Mouse (Mus musculus) myocyte (in vitro differentiated cells): Measurements from ENCODE around the gene 4930519G04Rik.

Experiments
- CEBPB ChIP-seq: IDR thresholded peaks from 2 replicates; pipeline ENCODE4 v1.6.1; 2011; ENCODE audit warnings: mild to moderate bottlenecking, moderate library complexity; ENCODE audit not compliant: poor library complexity, insufficient read depth, severe bottlenecking
- MAX ChIP-seq: IDR thresholded peaks from one replicate; pipeline ENCODE4 v1.6.1; 2011; ENCODE audit warnings: low read depth, mild to moderate bottlenecking, control low read depth
- MYOD1 ChIP-seq, 3 experiments: IDR thresholded peaks; one replicate each; pipeline ENCODE4 v1.6.1; 2011; ENCODE audit warnings: control low read depth in 2 of 3, low read depth in 2 of 3, mild to moderate bottlenecking in 2 of 3, moderate library complexity in 1 of 3; ENCODE audit not compliant: insufficient read length in 2 of 3, control insufficient read depth in 1 of 3
- MYOG ChIP-seq, 3 experiments: IDR thresholded peaks; one replicate each; pipeline ENCODE4 v1.6.1; 2011; ENCODE audit warnings: control low read depth in 2 of 3, low read depth in 2 of 3, mild to moderate bottlenecking in 2 of 3; ENCODE audit not compliant: insufficient read length in 2 of 3, control insufficient read depth in 1 of 3, insufficient read depth in 1 of 3
- POLR2A ChIP-seq: IDR thresholded peaks from one replicate; pipeline ENCODE4 v1.6.1; 2011; ENCODE audit warnings: low read depth, mild to moderate bottlenecking, control low read depth, moderate library complexity; ENCODE audit not compliant: insufficient read length
- POLR2AphosphoS2 ChIP-seq: IDR thresholded peaks from one replicate; pipeline ENCODE4 v1.6.1; 2011; ENCODE audit warnings: low read depth, control low read depth; ENCODE audit not compliant: insufficient read length
- REST ChIP-seq: IDR thresholded peaks from one replicate; pipeline ENCODE4 v1.6.1; 2011; ENCODE audit warnings: mild to moderate bottlenecking, control low read depth, moderate library complexity; ENCODE audit not compliant: insufficient read depth, insufficient read length
- SRF ChIP-seq: IDR thresholded peaks from one replicate; pipeline ENCODE4 v1.6.1; 2011; ENCODE audit warnings: low read depth; ENCODE audit not compliant: control insufficient read depth, insufficient read length
- TCF12 ChIP-seq: IDR thresholded peaks from one replicate; pipeline ENCODE4 v1.6.1; 2011; ENCODE audit warnings: mild to moderate bottlenecking, control low read depth; ENCODE audit not compliant: poor library complexity, insufficient read depth, severe bottlenecking
- TCF3 ChIP-seq: IDR thresholded peaks from one replicate; pipeline ENCODE4 v1.6.1; 2011; ENCODE audit warnings: low read depth, control low read depth; ENCODE audit not compliant: insufficient read length
- USF1 ChIP-seq: IDR thresholded peaks from one replicate; pipeline ENCODE4 v1.6.1; 2011; ENCODE audit warnings: low read depth, mild to moderate bottlenecking, control low read depth, moderate library complexity

GRCm38 (mm10) chr5:114931626-114932025 is 78.2 kb downstream of the 4930519G04Rik start:
- TF ChIP-seq POLR2A, result no peak
- no peak for TF ChIP-seq TCF3
- TF ChIP-seq MAX, result no peak
- no peak for TF ChIP-seq USF1
- TF ChIP-seq TCF12, result no peak
- no peak for TF ChIP-seq MYOG (IDR thresholded peaks at IDR 0.05; ENCODE audit: control insufficient read depth in 1 of 3, insufficient read depth in 1 of 3, insufficient read length in 2 of 3, low read depth in 2 of 3)
- no peak for TF ChIP-seq SRF
- no peak for TF ChIP-seq CEBPB
- TF ChIP-seq MYOD1 (IDR thresholded peaks at IDR 0.05; ENCODE audit: control insufficient read depth in 1 of 3, insufficient read length in 2 of 3, low read depth in 2 of 3), result no peak
- TF ChIP-seq POLR2AphosphoS2, result no peak
- TF ChIP-seq REST, result no peak
